Mouse (Mus musculus) adipose tissue, adult 10 weeks (tissue): ENCODE data around the gene Nrk. TPM values are rescaled to one million over a fixed set of nuclear protein-coding genes. Genes with fewer than 3 reads are reported as not detected.

ENCODE experiments used
- polyA plus RNA-seq: library from polyadenylated mRNA; stranded (reverse); fragments of 350-450 nt; fragmentation: Illumina TruSeq; extraction: RNeasy Lipid Tissue Mini Kit (QIAGEN cat#74804); gene quantifications from one replicate; pipeline ENCODE4 v1.2.3, GENCODE M21; 2014; ENCODE audit warnings: low read depth, low replicate concordance

Nrk gene
- 0.27 TPM for polyA plus RNA-seq

DNA sequence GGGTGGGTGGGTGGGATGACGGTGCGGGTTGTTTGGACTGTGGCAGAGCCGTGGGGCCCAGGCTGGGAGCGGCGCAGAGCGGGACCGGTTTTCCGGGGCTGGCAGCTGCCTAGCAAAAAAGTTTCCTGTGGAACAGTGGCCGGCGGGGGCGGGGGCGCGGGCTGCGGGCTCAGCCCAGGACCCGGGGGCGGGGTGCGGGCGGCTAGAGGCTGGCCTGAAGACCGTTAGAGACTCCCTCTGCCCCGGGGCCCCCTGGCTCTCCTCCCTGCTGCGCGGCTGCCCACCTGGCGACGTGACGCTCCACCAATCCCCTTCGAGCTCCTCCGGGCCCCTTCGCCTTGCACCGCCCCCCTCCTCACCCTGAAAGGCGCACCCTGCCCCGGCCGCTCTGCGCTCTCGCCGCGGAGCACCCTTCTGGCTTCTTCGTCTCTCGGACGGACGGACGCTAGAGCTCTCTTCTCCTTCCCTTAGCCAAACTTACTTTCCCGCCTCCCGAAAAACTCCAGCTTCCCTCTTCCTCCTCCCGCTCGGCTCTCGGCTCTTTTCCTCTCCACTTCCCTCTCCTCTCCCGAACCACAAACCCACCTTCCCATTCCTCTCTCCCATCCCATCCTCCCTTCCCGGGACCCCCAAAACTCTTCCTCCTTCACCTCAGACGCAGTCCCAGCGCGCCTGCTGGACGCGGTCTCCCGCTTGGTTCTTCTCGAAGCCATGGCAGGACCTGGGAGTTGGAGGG, at the start of gene Nrk:
Gene Nrk, plus strand, starts transcription at position 390 of the 736 bp plus-strand sequence.

Other genes starting within 250 kb of the Nrk start
- gene Serpina7, start 170.8 kb downstream of the Nrk start, polyA plus RNA-seq = 1.3 TPM
- gene 4930513O06Rik, start 171.8 kb downstream of the Nrk start, polyA plus RNA-seq = not detected